In the genomic region with DNA sequence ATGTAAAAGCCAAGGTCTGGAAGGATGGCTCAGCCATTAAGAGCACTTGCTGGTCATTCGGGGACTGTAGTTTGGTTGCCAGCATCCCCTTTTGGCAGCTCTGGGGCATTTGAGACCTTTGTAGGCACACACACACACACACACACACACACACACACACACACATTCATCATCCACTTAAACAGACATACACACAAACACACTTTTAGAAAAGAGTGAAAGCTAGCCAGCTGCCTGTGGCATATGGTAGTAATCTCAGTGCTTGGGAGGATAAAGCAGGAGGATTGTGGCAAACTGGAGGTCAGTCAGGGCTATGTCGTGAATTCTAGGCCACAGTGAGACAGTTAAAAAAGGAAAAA, we compare ENCODE assay signal across 8 mouse cellular contexts. TPM values are rescaled to one million over a fixed set of nuclear protein-coding genes. Genes with fewer than 3 reads are reported as not detected.
DNase-seq lines count a peak whose midpoint lies in the region; ATAC-seq and TF ChIP-seq lines count a peak whose summit lies in the region.

No protein-coding gene starts in this region.

- no peaks in the 10 kb centered on the region for H3K27me3 ChIP-seq in heart, embryonic 10.5 days (ENCODE audit: insufficient read depth, poor library complexity, severe bottlenecking)
- H3K27me3 ChIP-seq in E14TG2a.4 (ENCODE audit: insufficient read depth, low read length): no peaks in the 10 kb centered on the region
- no peaks in the 10 kb centered on the region for H3K27me3 ChIP-seq in forebrain, embryonic 16.5 days (replicated peaks; ENCODE audit: control insufficient read depth, insufficient read depth, low read length)

- H3K27ac ChIP-seq in heart, embryonic 10.5 days: peak overlapping the region; percentile 93
- peak overlapping the region; percentile 92 for H3K27ac ChIP-seq in forebrain, embryonic 16.5 days (ENCODE audit: low read length)

- peak overlapping the region; percentile 82 for H3K9ac ChIP-seq in forebrain, embryonic 16.5 days (replicated peaks; ENCODE audit: low read depth, low read length)

- no peaks in the 10 kb centered on the region for H3K9me3 ChIP-seq in heart, embryonic 10.5 days
- no peaks in the 10 kb centered on the region for H3K9me3 ChIP-seq in E14TG2a.4 (ENCODE audit: low read length)
- no peaks in the 10 kb centered on the region for H3K9me3 ChIP-seq in forebrain, embryonic 16.5 days (ENCODE audit: control insufficient read depth, low read length)

- no peak for TF ChIP-seq CTCF in E14TG2a.4 (conservative IDR thresholded peaks at IDR 0.05; ENCODE audit: low read length)

- ATAC-seq in forebrain, embryonic 16.5 days: no peak

- intact Hi-C loops in heart, postnatal 36 days (cut with DNase I): no loop called here

- peak overlapping the region; percentile 88 for H3K4me2 ChIP-seq in forebrain, embryonic 16.5 days (ENCODE audit: low read length)

- DNase-seq in heart, embryonic 10.5 days (ENCODE audit: low spot score): no peak
- no peak for DNase-seq in heart, postnatal 36 days
- DNase-seq in mesoderm, embryonic 11.5 days (ENCODE audit: low read depth, low spot score): peak; percentile 32
- DNase-seq in frontal cortex, postnatal 10 days (ENCODE audit: low spot score in 2 of 2): no peak
- DNase-seq in frontal cortex, postnatal 25 days (ENCODE audit: low spot score in 2 of 2): no peak
- no peak for DNase-seq in gastrocnemius, adult 8-10 months (ENCODE audit: low spot score in 2 of 2)

- 43% methylated on average over 2 of the region's 2 CpGs for WGBS in heart, embryonic 10.5 days
- 29% methylated on average over 2 of the region's 2 CpGs for WGBS in forebrain, embryonic 16.5 days

- peak overlapping the region; percentile 97 for H3K4me3 ChIP-seq in heart, embryonic 10.5 days
- peak overlapping the region; percentile 98 for H3K4me3 ChIP-seq in E14TG2a.4 (replicated peaks; ENCODE audit: low read length)
- peak overlapping the region; percentile 96 for H3K4me3 ChIP-seq in forebrain, embryonic 16.5 days (replicated peaks; ENCODE audit: low read length)

- H3K4me1 ChIP-seq in heart, embryonic 10.5 days: peaks cover 32% of the 10 kb centered on the region
- H3K4me1 ChIP-seq in E14TG2a.4 (replicated peaks; ENCODE audit: low read depth, low read length): peaks cover 79% of the 10 kb centered on the region
- H3K4me1 ChIP-seq in forebrain, embryonic 16.5 days (replicated peaks; ENCODE audit: control insufficient read depth, insufficient read depth, low read length): peaks cover 22% of the 10 kb centered on the region

- 0 out of 2 replicates have a peak, but pooled peaks cover 3% of the 10 kb centered on the region for H3K36me3 ChIP-seq in heart, embryonic 10.5 days
- H3K36me3 ChIP-seq in E14TG2a.4 (ENCODE audit: insufficient read depth, low read length): peaks cover 14% of the 10 kb centered on the region
- H3K36me3 ChIP-seq in forebrain, embryonic 16.5 days (ENCODE audit: control insufficient read depth, insufficient read depth): no peaks in the 10 kb centered on the region

RNA-seq across cellular contexts. Expression of a gene that starts 0.8 kb away (rescaled TPM):
- 40.3 and 43.8 TPM in 2 replicates for polyA plus RNA-seq in heart, embryonic 10.5 days (2016; fragmentation: Nextera tagmentation; extraction: Ambion mirVana)
- 10 to 100 TPM; 48.2 to 50.1 TPM for total RNA-seq in heart, postnatal 36 days (2021)
- polyA plus RNA-seq in forebrain, embryonic 16.5 days (2015; fragmentation: Nextera tagmentation; extraction: Ambion mirVana): 56.3 and 60.7 TPM in 2 replicates
- total RNA-seq in gastrocnemius, adult 8-10 months (2022): 10 to 100 TPM; 33.7 to 44.4 (median 41.2) TPM

RNA-seq across cellular contexts. Expression of a gene that starts 49.6 kb away (rescaled TPM):
- polyA plus RNA-seq in heart, embryonic 10.5 days (2016; fragmentation: Nextera tagmentation; extraction: Ambion mirVana): 9.5 and 12.5 TPM in 2 replicates
- 10 to 100 TPM; 16.0 to 16.2 TPM for total RNA-seq in heart, postnatal 36 days (2021)
- 2.7 and 3.3 TPM in 2 replicates for polyA plus RNA-seq in forebrain, embryonic 16.5 days (2015; fragmentation: Nextera tagmentation; extraction: Ambion mirVana)
- total RNA-seq in gastrocnemius, adult 8-10 months (2022): 10 to 100 TPM; 16.6 to 20.3 (median 17.4) TPM

RNA-seq across cellular contexts. Expression of a gene that starts 49.8 kb away (rescaled TPM):
- 7.4 and 8.3 TPM in 2 replicates for polyA plus RNA-seq in heart, embryonic 10.5 days (2016; fragmentation: Nextera tagmentation; extraction: Ambion mirVana)
- total RNA-seq in heart, postnatal 36 days (2021): 1 to 10 TPM; 1.5 to 4.4 TPM
- polyA plus RNA-seq in forebrain, embryonic 16.5 days (2015; fragmentation: Nextera tagmentation; extraction: Ambion mirVana): 208 and 245 TPM in 2 replicates
- 1 to 10 TPM in 1 of 4 experiments, under 1 TPM in 3; 0.70 to 1.5 (median 0.75) TPM for total RNA-seq in gastrocnemius, adult 8-10 months (2022)

RNA-seq across cellular contexts. Expression of a gene that starts 52.5 kb away (rescaled TPM):
- polyA plus RNA-seq in heart, embryonic 10.5 days (2016; fragmentation: Nextera tagmentation; extraction: Ambion mirVana): 193 and 205 TPM in 2 replicates
- 10 to 100 TPM; 44.8 to 47.4 TPM for total RNA-seq in heart, postnatal 36 days (2021)
- polyA plus RNA-seq in forebrain, embryonic 16.5 days (2015; fragmentation: Nextera tagmentation; extraction: Ambion mirVana): 133 and 135 TPM in 2 replicates
- 10 to 100 TPM; 32.8 to 36.4 (median 34.1) TPM for total RNA-seq in gastrocnemius, adult 8-10 months (2022)
